Mouse (Mus musculus): ENCODE data around the gene Nbea.

Gene Nbea

DNA sequence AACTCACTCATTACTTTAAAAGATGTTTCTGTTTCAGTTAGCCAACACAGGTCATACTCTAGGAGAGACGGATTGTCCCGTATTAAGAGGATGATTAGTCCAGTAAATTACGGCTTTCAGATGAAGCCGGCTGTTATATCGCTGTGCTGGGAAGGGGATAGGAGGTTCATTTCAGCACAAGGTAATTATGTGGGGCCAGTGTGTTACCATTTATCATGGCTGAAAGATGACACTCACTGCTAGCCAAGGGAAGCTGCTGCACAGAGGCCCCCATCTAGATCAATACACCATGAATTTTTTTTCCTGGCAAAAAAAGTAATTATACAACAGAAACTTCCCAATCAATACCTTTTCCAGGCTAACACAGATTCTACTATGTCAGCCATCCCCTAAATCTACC is 353.3 kb downstream of the Nbea start:
- DNase-seq (ENCODE audit: low spot score in 2 of 2): no peak

GRCm38 (mm10) chr3:55828481-55829256 is 354.8 kb downstream of the Nbea start:
- no peak for DNase-seq (ENCODE audit: low spot score in 2 of 2)

DNA sequence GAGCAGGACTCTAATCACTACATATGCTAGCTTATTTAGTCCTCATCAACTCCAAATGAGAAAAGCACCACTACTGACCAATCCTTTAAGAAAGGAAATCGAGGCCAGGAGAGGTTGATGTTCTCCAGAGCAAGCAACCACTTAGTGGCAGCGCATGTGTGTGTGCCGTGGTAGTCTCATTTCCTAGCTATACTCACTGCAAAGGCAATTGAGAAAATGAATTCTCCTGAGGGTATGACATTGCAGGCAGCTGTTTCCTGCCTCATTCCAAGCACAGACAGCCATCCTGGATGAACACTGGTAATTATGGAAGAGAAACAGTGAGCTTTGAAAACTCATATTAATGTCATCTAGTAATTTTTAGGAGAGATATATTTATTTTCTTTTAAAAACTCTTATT is 358.6 kb downstream of the Nbea start:
- no peak for DNase-seq (ENCODE audit: low spot score in 2 of 2)

DNA sequence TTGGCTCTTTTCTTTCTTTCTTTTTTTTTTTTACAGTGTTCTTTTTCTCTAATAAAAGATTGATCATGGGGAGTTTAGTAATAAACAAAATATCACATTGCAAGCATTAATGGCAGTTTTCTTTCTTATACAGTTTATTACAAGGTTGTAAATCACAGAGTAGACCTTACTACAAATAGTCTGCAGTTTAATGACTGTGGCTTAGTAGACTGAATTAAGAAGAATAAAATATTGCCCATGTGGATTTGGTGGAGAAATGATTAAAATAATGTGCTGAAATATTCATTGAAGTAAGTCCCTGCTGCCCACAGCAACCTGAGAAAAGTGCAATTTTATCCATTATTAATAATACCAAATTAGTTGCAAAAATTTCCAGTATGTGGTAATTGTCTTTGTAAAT is 363.9 kb downstream of the Nbea start:
- no peak for DNase-seq (ENCODE audit: low spot score in 2 of 2)

GRCm38 (mm10) chr3:55818082-55818481 is 365.4 kb downstream of the Nbea start:
- no peak for DNase-seq (ENCODE audit: low spot score in 2 of 2)

DNA sequence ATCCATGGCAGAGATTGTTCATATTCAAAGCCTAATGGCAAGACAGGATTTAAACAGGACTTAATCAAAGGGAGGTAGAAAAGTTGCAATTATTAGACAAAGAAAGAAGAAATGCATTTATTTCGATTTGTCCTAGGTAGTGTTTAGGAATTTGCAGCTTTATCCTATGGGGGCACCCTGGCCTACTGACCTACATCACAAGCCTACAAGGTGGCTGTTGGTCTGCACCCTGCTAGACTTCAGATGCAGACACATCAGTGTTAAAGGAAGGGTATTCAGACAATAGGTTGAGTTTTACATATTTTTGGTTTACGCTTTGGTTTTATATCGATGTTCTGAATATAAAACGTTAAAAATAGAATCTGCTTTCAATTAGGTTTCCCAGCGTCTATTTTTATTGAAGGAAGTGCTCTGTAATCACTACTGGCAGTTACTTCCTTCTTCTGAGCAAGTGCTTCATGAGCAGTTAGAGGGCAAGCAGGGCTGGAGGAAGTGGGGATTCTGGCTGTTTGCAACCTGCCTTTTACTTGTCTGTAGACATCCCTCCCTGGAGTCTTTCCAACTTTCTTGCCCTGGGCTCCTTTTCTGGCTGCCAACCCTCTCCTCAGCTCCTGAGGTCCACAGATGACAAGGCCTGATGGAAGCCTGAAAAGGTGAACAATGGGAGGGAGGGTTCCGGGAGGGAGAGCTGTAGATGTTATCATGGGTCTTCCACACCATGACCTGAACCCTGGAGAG is 366.7 kb downstream of the Nbea start:
- no peak for DNase-seq (ENCODE audit: low spot score in 2 of 2)

GRCm38 (mm10) chr3:55816096-55816495 is 367.4 kb downstream of the Nbea start:
- DNase-seq (ENCODE audit: low spot score in 2 of 2): no peak

- no peak for DNase-seq (ENCODE audit: low spot score in 2 of 2)
These were observed 368.4 kb downstream of the Nbea start for GRCm38 (mm10) chr3:55814993-55815625.

DNA sequence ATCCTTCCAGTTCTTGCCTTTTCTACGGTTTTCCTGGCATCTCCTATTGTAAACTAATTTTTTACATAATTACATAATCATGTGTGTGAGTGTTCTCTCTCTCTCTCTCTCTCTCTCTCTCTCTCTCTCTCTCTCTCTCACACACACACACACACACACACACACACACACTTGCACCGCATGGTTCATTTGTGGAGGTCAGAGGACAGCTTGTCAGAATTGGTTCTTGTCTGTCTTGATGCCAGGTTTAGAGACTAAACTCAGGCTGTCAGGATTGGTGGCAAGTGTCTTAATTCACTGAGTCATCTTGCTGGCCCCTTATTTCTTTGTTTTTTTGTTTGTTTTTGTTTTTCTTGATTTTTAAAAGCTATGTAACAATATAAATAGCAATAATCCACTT is 388.7 kb downstream of the Nbea start:
- DNase-seq (ENCODE audit: low spot score in 2 of 2): no peak

- DNase-seq (ENCODE audit: low spot score in 2 of 2): peak in 1 of 2 experiments; percentile 39
These were observed 389.5 kb downstream of the Nbea start for GRCm38 (mm10) chr3:55793842-55794575.

DNA sequence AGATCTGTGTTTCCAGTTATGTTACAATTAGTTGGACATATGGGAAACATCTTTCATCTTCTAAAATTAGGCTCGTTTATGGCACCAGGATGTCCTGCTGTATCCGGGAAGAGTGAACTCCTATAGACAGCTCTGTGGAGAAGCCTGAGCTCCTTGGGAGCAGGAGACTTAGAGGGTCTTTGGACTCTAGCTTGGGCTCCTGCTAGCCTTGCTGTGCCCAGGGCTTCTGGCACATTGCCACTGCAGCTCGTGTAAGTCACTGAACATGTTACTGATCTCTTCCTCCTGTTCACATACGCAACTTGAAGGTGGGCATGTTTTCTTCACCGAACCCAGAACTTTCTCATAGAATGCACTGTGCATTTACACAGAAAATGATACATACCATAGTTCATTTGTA is 391.2 kb downstream of the Nbea start:
- DNase-seq (ENCODE audit: low spot score in 2 of 2): no peak

GRCm38 (mm10) chr3:55790609-55791008 is 392.9 kb downstream of the Nbea start:
- DNase-seq (ENCODE audit: low spot score in 2 of 2): no peak

DNA sequence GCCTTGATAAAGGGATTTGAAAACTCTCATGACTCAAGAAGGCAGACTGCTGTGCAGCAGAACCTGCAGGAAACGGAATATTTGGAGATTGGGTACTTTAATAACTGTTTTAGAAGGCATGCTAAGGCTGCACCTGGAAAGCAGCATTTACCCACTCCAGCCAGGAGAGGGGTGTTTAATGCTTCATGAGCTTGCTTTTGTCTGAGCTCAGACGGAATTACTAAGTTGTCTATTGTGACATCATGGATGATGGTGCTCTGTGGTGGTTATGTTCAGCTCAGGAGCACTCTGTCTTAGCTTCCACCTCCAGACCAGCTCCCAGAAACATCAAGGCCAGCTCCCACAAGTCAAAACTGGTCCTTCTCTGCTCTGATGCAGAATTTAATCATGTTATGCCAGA is 393.6 kb downstream of the Nbea start:
- DNase-seq (ENCODE audit: low spot score in 2 of 2): no peak

- DNase-seq (ENCODE audit: low spot score in 2 of 2): no peak
These were observed 394.8 kb downstream of the Nbea start for GRCm38 (mm10) chr3:55788621-55789201.

DNA sequence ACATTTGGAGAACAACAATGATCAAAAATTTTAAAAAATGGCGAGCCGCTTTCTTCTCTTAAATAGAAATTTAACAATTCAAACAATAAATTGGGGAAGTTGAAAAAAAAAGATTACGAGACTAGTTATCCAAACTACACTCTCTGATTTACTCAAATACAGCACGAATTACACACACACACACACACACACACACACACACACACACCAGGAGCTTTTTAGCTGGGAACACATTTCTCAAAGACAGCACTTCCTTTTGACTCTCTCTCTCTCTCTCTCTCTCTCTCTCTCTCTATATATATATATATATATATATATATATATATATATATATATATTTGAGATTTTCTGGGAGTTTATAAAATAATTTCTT is 395.3 kb downstream of the Nbea start:
- DNase-seq (ENCODE audit: low spot score in 2 of 2): no peak

DNA sequence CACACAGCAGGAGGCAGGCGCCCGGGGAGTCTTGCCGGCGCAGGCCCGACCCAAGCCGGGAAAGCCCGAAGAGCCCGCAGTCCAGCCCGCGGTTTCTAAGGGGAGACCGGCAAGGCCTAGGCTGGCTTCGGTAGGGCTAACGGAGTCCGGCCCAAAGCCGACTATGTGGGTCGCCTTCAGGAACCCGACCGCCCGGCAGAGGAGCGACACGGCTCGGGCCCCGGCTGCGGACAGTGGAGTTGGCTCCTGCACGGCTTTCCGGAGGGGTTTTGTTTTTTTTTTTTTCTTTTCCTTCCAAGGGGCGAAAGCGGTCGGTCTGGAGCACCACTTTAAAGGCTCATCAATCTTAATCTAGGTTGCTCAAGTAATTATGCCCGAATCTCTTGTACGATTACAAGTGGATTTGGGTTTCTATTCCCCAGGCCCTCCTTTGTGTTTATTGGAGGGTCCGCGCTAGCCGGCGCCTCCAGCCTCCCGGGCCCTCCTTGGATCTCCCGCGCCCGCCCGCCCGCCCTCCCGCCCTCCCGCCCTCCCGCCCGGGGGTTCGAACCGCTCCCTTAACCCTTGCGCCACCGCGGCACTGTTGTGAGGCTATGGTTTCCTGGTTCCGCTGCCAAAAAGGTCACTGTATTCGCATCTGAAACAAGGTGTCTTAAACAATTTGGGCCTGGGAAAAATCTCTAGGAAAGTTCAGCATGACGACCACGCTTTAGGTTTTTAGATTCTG is 395.9 kb downstream of the Nbea start:
- DNase-seq (ENCODE audit: low spot score in 2 of 2): peak; percentile 20 to 35

DNA sequence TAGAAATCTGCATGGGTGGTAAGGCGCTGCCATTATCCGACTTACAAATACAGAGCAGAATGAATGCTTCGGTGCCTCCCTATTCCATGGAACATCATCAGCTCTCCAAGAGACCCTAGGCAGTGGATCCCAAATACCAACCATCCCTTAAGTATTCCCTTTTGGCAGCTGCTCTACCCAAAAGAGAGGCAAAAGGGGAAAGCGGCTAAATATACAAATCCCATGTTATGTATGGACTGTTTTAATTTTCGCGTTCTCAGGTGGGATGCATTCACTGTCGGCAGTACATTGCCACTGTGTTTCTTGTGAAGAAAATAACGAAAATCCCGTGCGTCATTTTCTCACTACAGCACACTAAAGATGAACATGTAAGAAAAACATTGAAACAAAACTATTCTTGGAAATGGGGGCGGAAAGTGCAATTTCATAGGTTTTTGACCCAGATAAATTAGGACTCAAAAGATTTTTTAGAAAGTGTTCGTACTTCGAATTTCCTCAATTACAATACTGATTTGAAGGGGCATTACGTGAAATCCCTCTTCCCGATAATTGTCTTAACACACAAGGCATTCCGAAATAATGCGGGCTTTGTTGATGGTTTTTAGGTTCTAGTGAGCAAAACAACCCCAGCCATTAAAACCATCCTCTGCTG is 396.5 kb downstream of the Nbea start:
- no peak for DNase-seq (ENCODE audit: low spot score in 2 of 2)

GRCm38 (mm10) chr3:55785981-55786725 is 397.3 kb downstream of the Nbea start:
- DNase-seq (ENCODE audit: low spot score in 2 of 2): no peak

DNA sequence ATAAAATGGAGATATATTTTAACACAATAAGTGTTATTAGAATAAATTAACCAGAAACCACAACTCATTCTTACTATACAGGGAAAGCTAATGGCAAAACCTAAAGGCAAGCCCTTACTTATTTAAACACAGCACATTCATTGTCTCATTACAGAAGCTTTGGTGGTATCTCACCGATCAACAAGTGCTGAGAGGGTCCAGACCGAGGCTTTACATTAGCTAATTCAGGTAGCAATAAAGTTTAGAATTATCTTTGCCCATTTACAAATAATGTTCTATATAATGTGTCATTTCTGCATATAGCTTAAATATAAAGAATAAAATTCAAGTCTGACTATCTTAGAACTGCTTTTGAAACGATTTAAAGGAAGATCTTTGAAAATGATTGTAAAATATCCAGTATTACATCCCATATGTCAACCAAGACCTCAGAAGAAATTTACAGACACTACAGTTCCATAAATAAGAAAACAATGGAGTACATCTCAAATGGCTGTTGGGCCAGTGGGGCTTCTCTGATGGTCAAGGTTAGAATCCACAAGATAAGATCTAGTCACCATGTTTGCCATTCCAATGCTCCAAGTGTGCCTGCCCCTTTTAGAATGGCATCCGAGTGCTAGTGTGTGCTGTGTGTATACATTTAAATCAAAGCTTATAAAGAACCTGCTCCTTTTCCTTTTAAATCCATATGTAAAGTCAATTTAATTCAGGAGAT is 398.1 kb downstream of the Nbea start:
- no peak for DNase-seq (ENCODE audit: low spot score in 2 of 2)

Data from urinary bladder, postnatal 36 days (tissue).